Mouse (Mus musculus): ENCODE results near the gene Cdkal1. TPM values are rescaled to one million over a fixed set of nuclear protein-coding genes. Genes with fewer than 3 reads are reported as not detected.

Cdkal1 gene
- polyA plus RNA-seq, 1 experiment: 6.5 TPM

GRCm38 (mm10) chr13:29377572-29377971 is 477.9 kb downstream of the Cdkal1 start:
- Histone ChIP-seq H3K4me3 (ENCODE audit: insufficient read depth, low read length) (no peak overlapping the region), H3K4me1 (ENCODE audit: control insufficient read depth, insufficient read depth, low read length) (peaks cover 1% of the 10 kb centered on the region; the same call in 1 of the 2 replicates), H3K27ac (ENCODE audit: insufficient read depth, low read length) (no peak overlapping the region)
- no peak for TF ChIP-seq CTCF (IDR thresholded peaks at IDR 0.05; ENCODE audit: extremely low read depth, insufficient read depth, low read length)
- TF ChIP-seq POLR2A (IDR thresholded peaks at IDR 0.05; ENCODE audit: extremely low read depth, insufficient read depth, low read length): no peak

- Histone ChIP-seq H3K4me1 (ENCODE audit: control insufficient read depth, insufficient read depth, low read length) (no peaks in the 10 kb centered on the region; the same call in 1 of the 2 replicates), H3K4me3 (ENCODE audit: insufficient read depth, low read length) (no peak overlapping the region), H3K27ac (ENCODE audit: insufficient read depth, low read length) (no peak overlapping the region)
- TF ChIP-seq POLR2A (IDR thresholded peaks at IDR 0.05; ENCODE audit: extremely low read depth, insufficient read depth, low read length) (no peak), CTCF (IDR thresholded peaks at IDR 0.05; ENCODE audit: extremely low read depth, insufficient read depth, low read length) (no peak)
Measured at GRCm38 (mm10) chr13:29371916-29372315, 483.6 kb downstream of the Cdkal1 start.

DNA sequence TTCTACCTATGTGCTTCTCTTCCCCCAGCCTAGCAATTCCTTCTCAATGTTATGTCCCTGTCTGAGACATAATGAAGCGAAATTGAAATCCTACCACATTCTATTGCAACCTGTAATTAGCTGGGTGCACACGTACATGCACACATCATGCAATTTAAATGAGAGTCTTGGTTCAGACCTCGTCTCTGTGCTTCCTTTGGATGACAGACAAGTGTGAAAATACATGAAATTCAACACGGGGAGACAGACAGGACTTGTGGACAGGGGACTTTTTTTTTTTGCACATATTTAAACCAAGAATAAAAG is 484.1 kb downstream of the Cdkal1 start:
- Histone ChIP-seq H3K4me3 (ENCODE audit: insufficient read depth, low read length) (no peak overlapping the region), H3K27ac (ENCODE audit: insufficient read depth, low read length) (no peak overlapping the region), H3K4me1 (ENCODE audit: control insufficient read depth, insufficient read depth, low read length) (no peaks in the 10 kb centered on the region; the same call in 1 of the 2 replicates)
- TF ChIP-seq POLR2A (IDR thresholded peaks at IDR 0.05; ENCODE audit: extremely low read depth, insufficient read depth, low read length) (no peak), CTCF (IDR thresholded peaks at IDR 0.05; ENCODE audit: extremely low read depth, insufficient read depth, low read length) (no peak)

DNA sequence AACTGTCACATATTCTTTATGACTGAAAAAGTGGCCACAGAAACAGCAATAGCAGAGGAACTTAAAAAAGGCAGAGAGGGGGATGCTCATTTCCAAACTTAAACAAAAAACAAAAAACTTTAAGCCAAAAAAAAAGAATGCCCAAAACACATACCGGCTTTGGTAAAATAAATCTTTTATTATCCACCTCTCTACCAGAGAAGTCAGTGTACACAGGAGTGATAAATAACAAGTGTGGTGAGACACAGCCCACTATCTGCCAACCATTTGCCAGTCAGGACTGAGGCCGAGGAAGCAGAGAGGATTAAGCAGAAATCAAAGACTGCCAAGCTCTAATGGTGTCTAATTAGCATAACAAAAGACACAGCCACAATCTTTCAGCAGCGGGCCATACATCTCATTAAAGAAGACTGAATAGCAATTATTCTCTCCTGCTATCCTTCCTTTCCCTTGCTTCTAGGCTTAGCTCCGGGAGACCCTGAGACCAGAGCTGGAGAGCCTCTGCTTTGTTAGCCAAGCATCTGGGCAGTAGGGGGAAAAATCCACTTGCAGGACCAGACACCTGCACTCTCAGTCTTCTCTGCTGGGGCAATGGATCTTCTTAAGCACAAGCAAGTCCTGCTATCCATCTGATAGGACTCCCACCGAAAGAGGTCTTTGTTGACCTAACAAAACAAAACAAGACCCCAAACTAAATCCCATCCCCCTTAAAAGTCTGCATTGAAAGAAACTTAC is 484.6 kb downstream of the Cdkal1 start:
- no peak for TF ChIP-seq CTCF (IDR thresholded peaks at IDR 0.05; ENCODE audit: extremely low read depth, insufficient read depth, low read length)
- TF ChIP-seq POLR2A (IDR thresholded peaks at IDR 0.05; ENCODE audit: extremely low read depth, insufficient read depth, low read length): no peak
- H3K27ac ChIP-seq (ENCODE audit: insufficient read depth, low read length): no peak overlapping the region
- H3K4me3 ChIP-seq (ENCODE audit: insufficient read depth, low read length): no peak overlapping the region
- H3K4me1 ChIP-seq (ENCODE audit: control insufficient read depth, insufficient read depth, low read length): no peaks in the 10 kb centered on the region; the same call in 1 of the 2 replicates

- H3K4me1 ChIP-seq (ENCODE audit: control insufficient read depth, insufficient read depth, low read length): no peaks in the 10 kb centered on the region; the same call in 1 of the 2 replicates
- TF ChIP-seq CTCF (IDR thresholded peaks at IDR 0.05; ENCODE audit: extremely low read depth, insufficient read depth, low read length) (no peak), POLR2A (IDR thresholded peaks at IDR 0.05; ENCODE audit: extremely low read depth, insufficient read depth, low read length) (no peak)
- H3K27ac ChIP-seq (ENCODE audit: insufficient read depth, low read length): no peak overlapping the region
- H3K4me3 ChIP-seq (ENCODE audit: insufficient read depth, low read length): no peak overlapping the region
Measured at GRCm38 (mm10) chr13:29368806-29369205, 486.7 kb downstream of the Cdkal1 start.

DNA sequence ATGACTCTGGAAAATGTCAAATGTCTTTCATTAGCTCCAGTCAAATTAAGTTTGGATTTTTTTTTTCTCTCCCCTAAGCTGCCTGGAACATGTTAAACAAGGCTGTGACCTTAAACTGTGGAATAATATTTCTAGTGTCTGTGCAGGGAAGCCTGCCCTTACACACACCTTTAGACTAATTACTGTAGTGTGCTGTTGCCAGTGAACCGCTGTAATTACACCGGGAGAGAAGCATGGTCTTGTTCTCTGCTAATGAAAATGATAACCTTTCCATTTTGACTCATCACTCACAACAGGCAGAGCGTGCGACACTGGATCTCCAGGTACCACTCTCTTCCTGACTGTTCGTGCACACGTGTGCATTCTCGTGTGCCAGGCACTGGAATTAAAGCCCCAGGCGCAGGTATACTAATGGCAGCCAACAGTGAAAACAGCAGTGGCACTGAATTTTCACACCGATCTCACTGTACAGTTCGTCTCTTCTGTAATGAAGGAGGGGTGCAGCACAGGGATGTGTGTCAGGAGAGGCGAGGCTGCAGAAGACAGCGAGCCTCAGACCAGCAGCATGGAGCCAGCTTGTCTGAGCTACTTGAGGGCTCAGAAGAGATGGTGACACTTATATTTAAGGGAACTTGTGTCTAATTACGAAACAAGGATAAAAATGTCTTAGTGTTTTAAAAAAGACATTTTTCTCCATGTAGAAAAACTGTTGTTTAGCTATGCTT is 490.4 kb downstream of the Cdkal1 start:
- no peak overlapping the region for H3K27ac ChIP-seq (ENCODE audit: insufficient read depth, low read length)
- H3K4me1 ChIP-seq (ENCODE audit: control insufficient read depth, insufficient read depth, low read length): no peaks in the 10 kb centered on the region; the same call in 1 of the 2 replicates
- TF ChIP-seq POLR2A (IDR thresholded peaks at IDR 0.05; ENCODE audit: extremely low read depth, insufficient read depth, low read length) (no peak), CTCF (IDR thresholded peaks at IDR 0.05; ENCODE audit: extremely low read depth, insufficient read depth, low read length) (no peak)
- no peak overlapping the region for H3K4me3 ChIP-seq (ENCODE audit: insufficient read depth, low read length)

GRCm38 (mm10) chr13:29364009-29364408 is 491.5 kb downstream of the Cdkal1 start:
- Histone ChIP-seq H3K4me3 (ENCODE audit: insufficient read depth, low read length) (no peak overlapping the region), H3K27ac (ENCODE audit: insufficient read depth, low read length) (no peak overlapping the region), H3K4me1 (ENCODE audit: control insufficient read depth, insufficient read depth, low read length) (no peaks in the 10 kb centered on the region; the same call in 1 of the 2 replicates)
- TF ChIP-seq POLR2A (IDR thresholded peaks at IDR 0.05; ENCODE audit: extremely low read depth, insufficient read depth, low read length) (no peak), CTCF (IDR thresholded peaks at IDR 0.05; ENCODE audit: extremely low read depth, insufficient read depth, low read length) (no peak)

DNA sequence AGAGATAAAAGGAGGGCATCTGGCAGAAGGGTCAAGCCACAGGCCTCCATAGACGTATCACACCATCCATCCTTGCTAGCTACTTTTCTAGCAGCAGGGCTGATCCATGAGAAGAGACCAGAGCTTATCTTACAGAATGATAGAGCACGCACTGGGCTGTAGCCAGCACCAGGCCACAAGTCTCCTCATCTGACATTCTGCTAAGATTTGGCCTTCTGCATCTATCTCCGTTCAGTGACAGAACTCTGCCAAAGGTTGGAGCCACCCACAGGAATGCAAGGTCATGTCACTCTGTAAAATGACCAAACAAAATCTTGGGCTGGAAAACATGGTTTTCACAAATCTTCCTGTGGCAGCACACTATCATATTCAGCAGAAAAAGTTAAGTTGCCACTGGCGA is 493.6 kb downstream of the Cdkal1 start:
- Histone ChIP-seq H3K4me3 (ENCODE audit: insufficient read depth, low read length) (no peak overlapping the region), H3K4me1 (ENCODE audit: control insufficient read depth, insufficient read depth, low read length) (no peaks in the 10 kb centered on the region; the same call in 1 of the 2 replicates), H3K27ac (ENCODE audit: insufficient read depth, low read length) (no peak overlapping the region)
- TF ChIP-seq POLR2A (IDR thresholded peaks at IDR 0.05; ENCODE audit: extremely low read depth, insufficient read depth, low read length): no peak
- no peak for TF ChIP-seq CTCF (IDR thresholded peaks at IDR 0.05; ENCODE audit: extremely low read depth, insufficient read depth, low read length)

DNA sequence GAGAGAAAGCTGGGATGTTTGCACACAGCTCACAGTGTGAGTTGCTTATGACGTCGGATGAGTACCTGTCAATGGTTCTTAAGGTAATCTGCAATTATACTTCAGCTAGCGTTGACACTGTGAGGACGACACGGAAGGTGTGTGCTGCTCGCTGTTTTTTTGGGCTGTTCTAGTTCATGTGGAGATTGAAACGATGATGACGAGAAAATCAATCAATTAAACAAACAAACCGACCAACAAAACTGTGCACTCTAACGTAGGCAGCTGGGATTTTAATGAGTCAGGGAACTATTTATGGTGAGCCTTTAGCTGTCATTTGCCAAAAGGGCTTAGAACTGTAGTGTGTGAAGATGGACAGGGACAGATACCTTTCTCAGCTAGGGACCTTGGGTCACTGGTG is 494.6 kb downstream of the Cdkal1 start:
- H3K27ac ChIP-seq (ENCODE audit: insufficient read depth, low read length): no peak overlapping the region
- TF ChIP-seq POLR2A (IDR thresholded peaks at IDR 0.05; ENCODE audit: extremely low read depth, insufficient read depth, low read length) (no peak), CTCF (IDR thresholded peaks at IDR 0.05; ENCODE audit: extremely low read depth, insufficient read depth, low read length) (no peak)
- no peaks in the 10 kb centered on the region; the same call in 1 of the 2 replicates for H3K4me1 ChIP-seq (ENCODE audit: control insufficient read depth, insufficient read depth, low read length)
- H3K4me3 ChIP-seq (ENCODE audit: insufficient read depth, low read length): no peak overlapping the region

DNA sequence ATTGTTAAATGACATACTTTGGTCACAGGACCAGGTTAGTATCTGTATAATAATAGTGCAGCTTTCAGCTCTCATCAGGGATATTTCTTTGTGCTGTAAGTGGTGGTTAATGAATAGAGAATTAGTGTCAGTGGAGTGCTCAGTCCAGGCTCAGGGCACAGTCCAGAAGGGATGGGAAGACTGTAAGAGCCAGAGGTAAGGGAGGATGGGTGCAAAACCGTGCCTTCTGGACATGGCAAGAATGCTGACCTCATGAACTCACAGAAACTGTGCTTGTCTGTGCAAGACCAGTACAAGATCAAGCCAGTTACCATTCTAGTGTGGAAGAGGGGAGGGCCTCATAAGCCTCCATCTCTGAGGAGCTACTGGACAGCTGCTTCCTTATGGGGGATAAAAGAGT is 496.1 kb downstream of the Cdkal1 start:
- no peak overlapping the region for H3K27ac ChIP-seq (ENCODE audit: insufficient read depth, low read length)
- TF ChIP-seq CTCF (IDR thresholded peaks at IDR 0.05; ENCODE audit: extremely low read depth, insufficient read depth, low read length): no peak
- no peak for TF ChIP-seq POLR2A (IDR thresholded peaks at IDR 0.05; ENCODE audit: extremely low read depth, insufficient read depth, low read length)
- no peak overlapping the region for H3K4me3 ChIP-seq (ENCODE audit: insufficient read depth, low read length)

More for the DNA sequence above, 496.1 kb downstream of the Cdkal1 start:
- no peaks in the 10 kb centered on the region; the same call in 1 of the 2 replicates for H3K4me1 ChIP-seq (ENCODE audit: control insufficient read depth, insufficient read depth, low read length)
